Mouse (Mus musculus) lung, adult 18-20 months (tissue): ENCODE measurements at regions not wholly inside any gene's neighbourhood (a gene's known extent, or its start where the extent isn't known, plus 50 kb on each side); places are given as distances from the start of the nearest gene placed in this dataset.

Source experiments
- DNase-seq, 2 experiments: peaks; one replicate each; pipeline ENCODE4 v3.0.0; 2022; ENCODE audit warnings: mixed read lengths in 2 of 2

DNA sequence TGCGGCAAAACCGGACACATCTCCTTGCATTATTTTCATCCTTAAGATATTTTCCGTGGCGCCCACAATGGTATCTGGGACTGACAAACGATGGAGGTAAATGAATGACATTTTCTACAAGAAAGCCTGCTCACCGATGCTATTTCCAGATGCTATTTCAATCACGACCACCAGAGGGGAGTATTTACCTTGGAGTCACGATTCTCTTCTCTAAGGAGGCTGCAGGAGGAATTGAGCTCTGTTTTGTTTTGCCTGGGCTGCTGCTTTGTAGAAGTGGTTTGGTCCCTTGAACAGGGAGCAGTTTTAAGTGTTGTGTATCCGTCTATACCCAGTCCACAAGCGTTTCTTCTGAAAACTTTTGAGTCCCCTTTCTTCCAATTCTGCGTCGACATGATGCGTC lies 128.7 kb upstream of the Itga1 start:
- DNase-seq, result peak; percentile 5 to 36

DNA sequence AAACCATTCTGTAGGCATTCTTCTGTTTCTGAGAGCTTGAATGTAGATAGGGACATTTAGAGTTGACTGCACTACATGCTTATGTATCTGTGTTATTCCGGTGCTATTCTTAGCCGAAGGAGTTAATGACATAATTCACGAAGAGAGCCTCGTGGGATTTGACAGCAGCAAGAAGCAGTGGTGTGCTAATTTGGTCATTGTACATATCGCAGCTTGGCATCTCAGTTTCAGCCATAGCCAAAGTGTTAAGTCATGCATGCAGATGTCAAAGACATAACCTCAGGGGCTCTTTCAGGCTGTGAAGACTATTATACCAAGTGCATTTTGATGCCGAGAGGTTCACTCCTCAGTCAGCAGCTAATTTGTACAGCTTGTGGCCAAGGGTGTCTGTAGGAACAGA lies 125.1 kb upstream of the Itga1 start:
- no peak for DNase-seq

DNA sequence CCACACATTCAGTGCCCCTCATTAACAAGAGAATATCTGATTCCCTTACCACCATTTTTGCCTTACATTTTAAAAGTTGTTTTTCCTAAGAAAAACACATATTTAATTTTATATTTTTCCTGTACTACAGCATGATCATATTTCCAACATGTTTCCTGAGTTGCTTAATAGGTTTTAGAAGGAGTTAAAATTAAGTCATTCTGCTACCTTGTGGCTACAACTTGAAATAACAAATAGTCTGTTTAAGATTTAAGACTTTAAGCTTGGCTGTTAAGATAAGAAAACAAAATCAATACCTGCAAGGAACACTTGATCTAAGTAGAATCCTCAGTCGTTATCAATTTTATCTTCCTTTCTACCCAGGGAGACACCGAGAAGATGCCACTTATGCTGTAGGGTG lies 117.9 kb upstream of the Itga1 start:
- no peak for DNase-seq

DNA sequence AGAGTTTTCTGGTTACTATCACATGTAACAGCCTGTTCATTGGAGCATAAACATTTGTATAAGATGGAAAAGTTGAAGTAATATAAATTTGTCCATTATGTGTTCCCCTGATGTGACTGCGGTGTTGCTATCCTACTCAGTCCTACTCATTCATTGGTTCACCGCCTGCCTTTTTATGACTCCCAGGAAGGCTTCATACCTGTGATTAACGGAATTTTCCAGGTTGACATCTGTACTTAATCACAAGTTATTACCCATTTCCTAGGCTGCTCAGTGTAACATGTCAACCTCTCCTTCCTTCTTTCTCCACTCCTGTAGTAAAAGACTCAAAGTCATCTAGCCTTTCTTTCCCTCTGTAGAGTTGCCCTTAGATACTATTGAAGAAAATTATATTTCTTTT lies 109.5 kb upstream of the Itga1 start:
- no peak for DNase-seq

DNA sequence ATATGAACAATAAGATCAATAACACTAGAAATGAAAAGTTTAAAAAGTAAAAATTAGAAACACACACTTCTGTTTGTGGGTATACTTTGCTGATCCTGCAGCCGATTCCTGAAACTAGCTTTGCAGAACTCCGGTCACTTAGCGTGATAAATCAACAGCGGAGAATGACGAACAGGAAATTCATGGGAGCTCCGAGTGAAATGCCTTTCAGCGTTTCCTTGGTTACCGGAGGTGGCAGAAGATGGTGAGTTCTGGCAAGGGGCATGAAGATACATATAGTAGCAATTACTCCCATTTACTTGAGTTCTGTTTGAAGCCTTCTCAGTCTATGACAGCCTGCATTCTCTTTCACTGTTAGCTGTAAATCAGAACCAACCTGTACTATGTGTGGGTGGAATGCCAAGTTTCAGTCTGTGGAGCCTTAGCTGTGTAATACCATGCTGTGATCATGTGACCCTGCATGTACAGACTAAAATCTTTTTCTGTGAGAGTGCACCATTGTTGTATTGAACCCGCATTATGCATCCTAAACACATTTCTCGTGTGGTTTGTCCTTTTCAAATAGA lies 109.0 kb upstream of the Itga1 start:
- DNase-seq, result peak in 1 of 2 experiments; percentile 7

DNA sequence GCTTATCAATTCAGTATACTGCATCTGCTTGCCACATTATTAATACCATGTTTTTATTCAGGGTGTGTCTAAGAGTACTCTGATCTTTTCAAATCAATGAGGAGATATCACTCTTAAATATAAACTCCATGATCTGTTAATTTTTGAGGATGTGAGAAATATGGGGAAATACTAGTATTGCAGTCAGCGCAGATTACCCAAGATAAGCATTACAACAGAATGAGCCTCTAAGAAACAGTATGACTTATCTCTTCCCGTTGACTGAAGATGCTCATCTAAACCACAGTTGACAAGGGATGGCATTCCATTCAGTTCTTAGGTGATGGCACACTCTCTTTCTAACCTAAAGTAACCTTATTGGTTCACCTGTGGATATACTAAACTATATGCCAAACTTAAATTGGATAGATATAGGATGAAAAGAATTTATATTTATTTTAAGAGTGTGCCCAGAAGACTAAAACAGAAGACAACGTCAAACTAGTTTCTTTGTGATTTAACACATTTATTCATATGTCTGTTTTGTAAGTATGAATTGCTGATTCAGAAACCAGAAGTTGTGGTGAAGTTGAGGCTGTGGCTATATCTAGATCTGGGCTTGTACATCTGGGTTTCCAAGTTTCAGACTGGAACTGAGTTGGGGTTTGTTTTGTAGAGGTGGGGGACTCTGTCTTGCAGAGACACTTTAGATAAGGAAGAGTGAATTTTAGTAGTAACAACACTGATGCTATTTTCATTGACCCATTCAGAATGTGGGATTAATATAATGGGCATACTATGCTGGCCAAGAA lies 107.8 kb upstream of the Itga1 start:
- DNase-seq, result no peak

DNA sequence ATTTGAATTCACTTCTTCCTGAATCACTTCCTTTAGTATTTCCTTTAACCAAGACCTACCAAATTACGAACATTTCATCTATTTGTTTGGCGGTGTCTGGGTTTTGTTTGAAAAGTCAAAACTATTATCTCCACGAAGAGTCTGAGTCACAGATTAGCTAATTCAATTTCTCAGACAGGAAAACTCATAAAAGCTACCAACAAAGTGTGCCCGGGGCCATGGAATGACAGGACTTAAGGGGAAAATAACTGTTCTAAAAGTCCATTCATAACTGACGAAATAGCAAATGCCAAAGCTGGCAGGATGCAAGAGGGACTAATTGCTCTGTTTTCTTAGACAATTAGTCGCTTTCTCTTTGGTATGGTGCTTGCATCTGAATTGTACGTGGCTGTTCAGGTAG lies 105.0 kb upstream of the Itga1 start:
- DNase-seq, result no peak

DNA sequence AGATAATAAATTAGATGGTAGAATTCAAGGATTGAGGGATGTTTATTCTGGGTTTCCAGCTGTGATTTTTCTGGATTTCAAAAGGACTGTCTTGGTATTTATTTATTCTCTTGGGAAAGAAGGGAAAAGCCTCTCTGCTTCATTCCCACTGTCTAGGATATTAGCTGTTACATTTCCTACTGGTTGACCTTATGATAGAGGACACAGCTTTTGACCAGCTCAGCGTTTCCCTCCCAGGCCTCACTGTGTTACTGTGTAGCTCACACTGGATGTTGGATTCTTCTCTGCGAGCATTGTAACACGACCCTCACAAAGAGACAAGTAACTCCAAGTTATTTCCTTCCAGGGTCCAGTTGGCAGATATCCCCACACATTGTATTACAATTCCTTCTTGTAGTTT lies 97.4 kb upstream of the Itga1 start:
- no peak for DNase-seq

DNA sequence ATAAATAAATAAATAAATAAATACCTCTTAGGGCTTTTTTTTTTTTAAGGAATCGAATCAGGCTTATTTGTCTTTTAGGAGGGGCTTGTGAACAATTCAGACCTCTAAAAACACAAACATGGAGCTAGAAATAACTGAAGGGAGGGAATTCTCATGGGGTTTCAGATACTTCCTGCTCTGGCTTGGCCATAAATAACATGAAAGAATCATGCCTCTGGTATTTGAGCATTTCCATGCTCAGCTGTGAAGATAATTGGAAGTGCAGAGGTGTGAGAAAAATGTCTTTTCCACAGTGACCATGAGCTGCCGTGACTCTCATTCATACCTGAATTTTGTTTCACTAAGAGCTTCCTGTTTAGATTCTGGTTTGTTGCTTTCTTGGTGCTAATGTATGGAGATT lies 86.3 kb upstream of the Itga1 start:
- DNase-seq, result no peak

DNA sequence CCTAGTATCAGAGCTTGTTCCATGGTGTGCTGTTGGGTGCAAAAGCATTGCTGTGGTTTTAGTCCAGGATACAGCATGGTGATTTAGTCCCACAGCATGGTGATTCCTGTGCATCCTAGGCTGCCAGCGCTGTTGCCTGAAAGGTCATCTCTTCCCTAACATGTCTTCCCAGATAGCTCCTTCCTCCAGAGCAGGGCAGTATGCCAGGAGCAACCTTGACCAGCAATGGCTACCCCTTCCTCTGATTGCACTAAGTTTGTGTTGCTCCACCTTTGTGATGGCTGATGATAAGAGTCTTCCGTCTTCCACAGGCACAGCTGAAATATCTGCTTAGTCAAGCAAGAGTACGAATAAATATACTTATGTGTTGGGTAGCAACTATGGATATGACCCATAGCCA lies 85.6 kb upstream of the Itga1 start:
- DNase-seq, result no peak

DNA sequence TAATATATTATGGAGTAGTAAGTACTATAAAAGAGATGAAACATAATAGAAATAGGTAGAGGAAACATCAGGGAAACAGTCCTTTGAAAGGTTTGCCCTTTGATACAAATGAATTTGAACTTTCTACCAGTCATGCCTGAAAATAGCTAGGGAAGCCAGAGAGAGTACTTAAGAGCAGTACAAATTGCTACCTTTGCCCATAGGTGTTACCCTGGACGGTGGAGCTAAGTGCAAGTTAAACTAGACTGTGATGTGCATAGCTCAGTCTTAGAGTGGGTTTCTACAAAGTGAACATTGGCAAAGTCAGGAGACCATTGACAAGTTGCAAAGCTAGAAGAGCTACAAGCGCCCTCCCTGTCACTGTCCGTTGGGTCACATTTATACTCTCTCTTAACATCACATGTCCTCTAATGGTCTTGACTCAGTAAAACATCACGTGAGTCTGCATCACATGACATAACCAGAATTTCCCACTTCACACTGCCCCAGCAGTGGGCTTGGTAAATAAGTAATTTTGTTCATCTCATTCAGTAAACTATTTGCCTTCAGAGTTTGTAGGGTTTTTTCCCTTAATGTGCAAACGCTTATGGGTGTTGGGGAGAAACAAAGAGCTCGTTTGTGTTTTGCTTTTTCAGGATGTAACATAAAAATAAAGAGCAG lies 80.6 kb upstream of the Itga1 start:
- no peak for DNase-seq

DNA sequence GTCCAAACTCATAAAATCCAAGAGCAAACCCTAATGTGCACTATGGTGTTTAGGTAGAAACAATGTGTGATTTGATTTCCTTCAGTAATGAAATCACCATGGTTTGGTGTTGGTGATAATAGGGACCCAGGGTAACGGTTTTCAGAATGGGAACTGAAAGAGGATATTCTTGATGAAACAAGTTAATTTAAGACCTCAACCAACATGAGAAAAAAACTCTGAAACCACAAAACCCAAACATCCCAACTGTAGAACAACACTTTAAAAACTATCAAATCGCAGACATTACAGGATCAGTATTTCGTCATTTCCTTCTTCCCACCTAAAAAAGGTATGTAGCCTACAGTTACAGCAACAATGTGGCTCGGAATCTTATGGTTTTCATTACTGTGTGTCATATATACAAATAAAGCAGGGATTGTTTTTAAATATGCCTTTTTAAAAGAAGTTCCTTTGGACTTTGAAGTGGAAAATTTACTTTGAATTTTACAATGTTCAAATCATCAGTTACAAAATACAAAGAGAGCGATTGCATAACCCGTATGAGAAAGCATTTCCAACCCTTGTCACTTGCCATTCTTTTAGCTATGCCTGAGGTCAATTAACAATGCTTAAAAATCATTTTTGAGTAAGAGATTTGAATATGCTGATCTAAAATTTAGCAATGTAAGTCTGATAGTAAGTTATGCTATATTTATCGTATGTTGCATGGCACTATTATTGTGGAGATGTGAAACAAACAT lies 76.6 kb upstream of the Itga1 start:
- no peak for DNase-seq

DNA sequence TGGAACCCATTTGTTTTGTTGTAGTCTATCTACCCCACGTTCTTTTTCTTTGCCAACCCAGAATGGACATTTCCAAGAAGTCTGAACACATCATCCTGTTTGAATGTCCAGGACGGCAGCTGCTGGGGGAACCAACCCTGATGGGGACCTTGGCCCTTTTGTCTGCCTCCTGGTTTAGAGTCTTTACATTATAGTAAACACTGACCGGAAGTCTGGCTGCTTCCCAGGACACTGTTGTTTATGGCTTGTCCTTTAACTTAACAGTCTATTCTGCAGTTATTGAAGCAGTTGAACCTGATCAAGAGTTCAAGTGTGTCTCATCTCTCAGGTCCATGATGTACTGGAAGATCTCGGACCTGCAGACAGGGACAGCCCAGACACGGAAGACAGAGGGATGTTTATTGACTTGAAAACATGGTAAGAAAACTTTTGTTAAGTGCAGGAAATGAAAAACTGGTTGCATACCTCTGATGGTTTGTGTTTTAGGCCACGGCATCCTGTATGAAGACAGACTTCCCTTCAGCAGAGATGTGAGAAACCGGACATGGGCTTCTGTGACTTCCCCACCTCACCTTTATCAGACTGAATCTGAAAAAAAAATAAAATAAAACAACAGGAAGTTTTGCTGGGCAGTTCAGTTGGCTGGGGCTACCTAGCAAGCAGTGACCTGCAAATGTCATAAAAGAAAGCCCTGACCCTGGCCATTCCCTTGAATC lies 69.7 kb upstream of the Itga1 start:
- no peak for DNase-seq

DNA sequence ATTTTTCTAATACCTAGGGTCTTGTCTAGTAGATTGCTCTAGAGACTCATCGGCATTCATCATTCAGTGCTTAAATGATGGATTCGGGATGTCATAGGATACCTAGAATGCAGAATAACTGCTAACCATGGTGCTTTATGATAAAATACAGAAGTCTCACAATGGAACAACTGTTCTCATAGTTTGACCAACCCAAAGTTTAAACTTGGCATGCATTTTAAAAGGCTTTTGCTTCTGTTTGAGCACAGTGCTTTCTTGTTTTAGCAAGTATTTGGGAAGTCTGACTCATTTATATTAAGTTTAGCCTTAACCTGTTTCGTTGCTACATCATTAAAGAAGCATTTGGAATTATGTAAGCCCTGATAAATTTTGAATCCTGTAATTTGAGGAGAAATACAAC lies 64.2 kb upstream of the Itga1 start:
- no peak for DNase-seq

DNA sequence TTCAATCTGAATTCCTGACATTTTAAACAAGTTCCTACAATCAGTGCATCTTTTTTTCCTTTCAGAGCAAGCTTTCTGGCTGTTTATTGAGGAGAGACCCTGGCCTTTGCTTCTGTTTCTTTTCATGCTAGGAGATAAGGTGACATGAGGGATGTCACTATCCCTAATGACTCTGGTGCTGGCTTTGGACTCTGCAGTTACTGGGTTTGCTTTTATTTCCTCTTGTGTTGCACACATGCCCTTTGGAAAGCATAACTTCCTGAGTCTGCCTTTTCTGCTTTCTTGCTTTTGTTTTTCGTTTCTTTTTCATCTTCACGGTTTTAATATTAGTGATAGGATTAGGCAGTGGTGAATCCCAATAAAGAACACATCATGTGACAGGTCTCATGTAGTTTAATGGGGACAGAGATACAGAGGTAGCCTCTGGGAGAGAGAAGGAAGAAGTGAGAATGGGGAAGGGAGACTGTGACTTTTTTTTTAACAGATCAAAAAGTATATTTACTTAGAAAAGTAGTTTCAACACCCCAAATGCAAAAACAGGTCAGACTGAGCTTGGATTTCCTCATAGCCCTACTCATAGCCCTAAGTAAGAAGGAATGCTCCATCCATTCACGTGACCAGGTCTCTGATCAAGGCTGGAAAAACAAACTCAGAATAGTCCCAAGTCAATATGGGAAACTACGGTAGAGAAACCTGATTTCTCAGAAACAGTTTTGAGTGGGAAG lies 61.1 kb upstream of the Itga1 start:
- peak in 1 of 2 experiments; percentile 10 for DNase-seq

DNA sequence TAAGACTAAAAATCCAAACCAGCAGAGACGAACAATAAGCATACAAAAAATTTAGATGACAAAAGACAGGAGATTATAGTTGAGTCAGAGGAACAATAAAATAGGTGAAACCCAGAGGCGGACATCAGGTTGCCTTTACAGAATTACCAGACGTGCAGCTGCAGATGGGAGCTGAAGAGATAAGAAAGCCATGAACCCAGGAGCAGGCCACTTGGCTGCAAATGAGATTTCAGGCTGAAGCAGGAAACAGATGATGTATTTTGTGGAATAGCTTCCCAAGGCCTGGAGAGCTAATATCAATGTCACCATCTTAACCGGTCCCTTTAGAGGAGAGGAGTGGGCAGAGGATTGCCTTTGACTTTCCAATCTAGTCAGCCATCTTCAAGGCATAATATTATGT lies 57.6 kb upstream of the Itga1 start:
- no peak for DNase-seq
